Mouse (Mus musculus): ENCODE results near the gene Zfp618.

DNA sequence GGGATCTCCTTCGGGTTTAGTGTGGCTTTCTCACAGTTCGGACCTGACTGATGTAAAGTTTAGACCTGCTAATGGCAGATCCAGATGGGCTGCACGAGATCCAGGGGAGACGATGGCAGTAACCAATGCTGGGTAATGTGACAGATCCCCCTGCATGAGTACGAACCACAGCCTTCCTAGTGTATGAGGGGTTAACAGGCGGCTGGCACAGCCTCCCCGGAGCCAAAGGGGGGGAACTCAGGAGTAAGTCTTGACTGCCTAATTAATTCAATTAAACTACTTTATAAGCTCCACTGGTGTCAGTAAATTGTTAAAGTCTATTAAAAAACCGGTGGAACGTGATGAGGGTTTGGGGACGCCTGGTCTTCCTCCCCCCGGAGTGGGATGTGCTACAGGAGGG lies 39.1 kb downstream of the Zfp618 start:
- no peak for TF ChIP-seq CTCF (IDR thresholded peaks at IDR 0.05; ENCODE audit: low read depth, low read length)
- no peak for TF ChIP-seq GATA1 (IDR thresholded peaks at IDR 0.05; ENCODE audit: borderline replicate concordance, low read length)
- TF ChIP-seq GATA2 (IDR thresholded peaks at IDR 0.05; ENCODE audit: borderline replicate concordance, low read depth, low read length) = no peak
- TF ChIP-seq TAL1 (conservative IDR thresholded peaks at IDR 0.05; ENCODE audit: low read depth, low read length) = no peak
- TF ChIP-seq POLR2AphosphoS5 (IDR thresholded peaks at IDR 0.05; ENCODE audit: insufficient replicate concordance, low read depth, low read length) = no peak

All from G1E (cell line).